Mouse (Mus musculus): ENCODE measurements around the gene Ccna2. TPM values are rescaled to one million over a fixed set of nuclear protein-coding genes. Genes with fewer than 3 reads are reported as not detected.

Gene Ccna2
- polyA plus RNA-seq, 1 experiment from 2014 or later = 200 TPM

GRCm38 (mm10) chr3:36531242-36531641 lies 40.7 kb downstream of the Ccna2 start:
- no peak for ATAC-seq (ENCODE audit: insufficient number of reproducible peaks, insufficient read depth, low FRiP score, low read depth)
- H3K4me2 ChIP-seq (replicated peaks; ENCODE audit: low read depth, low read length) = no peak overlapping the region
- H3K4me3 ChIP-seq (ENCODE audit: low read depth, low read length) = no peak overlapping the region
- 43% methylated on average over 2 of the region's 2 CpGs for WGBS
- no peaks in the 10 kb centered on the region for H3K27me3 ChIP-seq (ENCODE audit: control insufficient read depth, insufficient read depth, low read length)
- no peak overlapping the region for H3K27ac ChIP-seq (ENCODE audit: low read length)
- H3K4me1 ChIP-seq (ENCODE audit: control insufficient read depth, insufficient read depth, low read length) = peaks cover 11% of the 10 kb centered on the region; the same call in 1 of the 2 replicates
- no peak overlapping the region for H3K9ac ChIP-seq (replicated peaks; ENCODE audit: low read depth, low read length)
- H3K36me3 ChIP-seq (ENCODE audit: control insufficient read depth, insufficient read depth, low read length) = no peaks in the 10 kb centered on the region
- H3K9me3 ChIP-seq (ENCODE audit: control insufficient read depth, low read depth, low read length) = no peaks in the 10 kb centered on the region

GRCm38 (mm10) chr3:36530781-36531180 lies 41.2 kb downstream of the Ccna2 start:
- no peak overlapping the region for H3K9ac ChIP-seq (replicated peaks; ENCODE audit: low read depth, low read length)
- no peak for ATAC-seq (ENCODE audit: insufficient number of reproducible peaks, insufficient read depth, low FRiP score, low read depth)
- no peak overlapping the region for H3K27ac ChIP-seq (ENCODE audit: low read length)
- H3K4me2 ChIP-seq (replicated peaks; ENCODE audit: low read depth, low read length) = no peak overlapping the region
- 84% methylated on average over 5 of the region's 5 CpGs for WGBS
- no peak overlapping the region for H3K4me3 ChIP-seq (ENCODE audit: low read depth, low read length)
- H3K9me3 ChIP-seq (ENCODE audit: control insufficient read depth, low read depth, low read length) = no peaks in the 10 kb centered on the region
- no peaks in the 10 kb centered on the region for H3K27me3 ChIP-seq (ENCODE audit: control insufficient read depth, insufficient read depth, low read length)
- no peaks in the 10 kb centered on the region for H3K36me3 ChIP-seq (ENCODE audit: control insufficient read depth, insufficient read depth, low read length)
- peaks cover 11% of the 10 kb centered on the region; the same call in 1 of the 2 replicates for H3K4me1 ChIP-seq (ENCODE audit: control insufficient read depth, insufficient read depth, low read length)

GRCm38 (mm10) chr3:36530345-36530744 lies 41.6 kb downstream of the Ccna2 start:
- Histone ChIP-seq H3K4me3 (ENCODE audit: low read depth, low read length) (no peak overlapping the region), H3K27me3 (ENCODE audit: control insufficient read depth, insufficient read depth, low read length) (no peaks in the 10 kb centered on the region), H3K9ac (replicated peaks; ENCODE audit: low read depth, low read length) (no peak overlapping the region), H3K9me3 (ENCODE audit: control insufficient read depth, low read depth, low read length) (no peaks in the 10 kb centered on the region), H3K36me3 (ENCODE audit: control insufficient read depth, insufficient read depth, low read length) (no peaks in the 10 kb centered on the region), H3K4me1 (ENCODE audit: control insufficient read depth, insufficient read depth, low read length) (peaks cover 11% of the 10 kb centered on the region; the same call in 1 of the 2 replicates), H3K4me2 (replicated peaks; ENCODE audit: low read depth, low read length) (no peak overlapping the region), H3K27ac (ENCODE audit: low read length) (no peak overlapping the region)
- no peak for ATAC-seq (ENCODE audit: insufficient number of reproducible peaks, insufficient read depth, low FRiP score, low read depth)
- WGBS = 84% methylated on average over 6 of the region's 6 CpGs

- no peaks in the 10 kb centered on the region for H3K9me3 ChIP-seq (ENCODE audit: control insufficient read depth, low read depth, low read length)
- no peak overlapping the region for H3K27ac ChIP-seq (ENCODE audit: low read length)
- 76% methylated on average over 3 of the region's 3 CpGs for WGBS
- H3K9ac ChIP-seq (replicated peaks; ENCODE audit: low read depth, low read length) = no peak overlapping the region
- no peaks in the 10 kb centered on the region for H3K36me3 ChIP-seq (ENCODE audit: control insufficient read depth, insufficient read depth, low read length)
- ATAC-seq (ENCODE audit: insufficient number of reproducible peaks, insufficient read depth, low FRiP score, low read depth) = no peak
- H3K4me1 ChIP-seq (ENCODE audit: control insufficient read depth, insufficient read depth, low read length) = 0 out of 2 replicates have a peak, but pooled peaks cover 5% of the 10 kb centered on the region
- H3K4me2 ChIP-seq (replicated peaks; ENCODE audit: low read depth, low read length) = no peak overlapping the region
- no peak overlapping the region for H3K4me3 ChIP-seq (ENCODE audit: low read depth, low read length)
- peaks cover 7% of the 10 kb centered on the region; the same call in 1 of the 2 replicates for H3K27me3 ChIP-seq (ENCODE audit: control insufficient read depth, insufficient read depth, low read length)
Measured at GRCm38 (mm10) chr3:36524466-36524865, 47.5 kb downstream of the Ccna2 start.

GRCm38 (mm10) chr3:36522137-36522536 lies 49.8 kb downstream of the Ccna2 start:
- H3K4me3 ChIP-seq (ENCODE audit: low read depth, low read length) = no peak overlapping the region
- no peak for ATAC-seq (ENCODE audit: insufficient number of reproducible peaks, insufficient read depth, low FRiP score, low read depth)
- H3K9me3 ChIP-seq (ENCODE audit: control insufficient read depth, low read depth, low read length) = no peaks in the 10 kb centered on the region
- H3K9ac ChIP-seq (replicated peaks; ENCODE audit: low read depth, low read length) = no peak overlapping the region
- 0 out of 2 replicates have a peak, but pooled peaks cover 5% of the 10 kb centered on the region for H3K4me1 ChIP-seq (ENCODE audit: control insufficient read depth, insufficient read depth, low read length)
- H3K4me2 ChIP-seq (replicated peaks; ENCODE audit: low read depth, low read length) = no peak overlapping the region
- 11% methylated on average over 4 of the region's 4 CpGs for WGBS
- H3K36me3 ChIP-seq (ENCODE audit: control insufficient read depth, insufficient read depth, low read length) = no peaks in the 10 kb centered on the region
- no peak overlapping the region for H3K27ac ChIP-seq (ENCODE audit: low read length)
- peaks cover 7% of the 10 kb centered on the region; the same call in 1 of the 2 replicates for H3K27me3 ChIP-seq (ENCODE audit: control insufficient read depth, insufficient read depth, low read length)

GRCm38 (mm10) chr3:36521073-36522060 lies 50.6 kb downstream of the Ccna2 start, which contains the start of gene Gm11549:
TSS of gene Gm11549 (minus strand) at chr3:36521813.
- ATAC-seq (ENCODE audit: insufficient number of reproducible peaks, insufficient read depth, low FRiP score, low read depth) = peak; percentile 65; the same call in 1 of the 2 replicates
- Histone ChIP-seq H3K36me3 (ENCODE audit: control insufficient read depth, insufficient read depth, low read length) (no peaks in the 10 kb centered on the region), H3K4me2 (replicated peaks; ENCODE audit: low read depth, low read length) (peak within 1 kb of the TSS; percentile 88), H3K4me3 (ENCODE audit: low read depth, low read length) (peak within 1 kb of the TSS; percentile 42), H3K27me3 (ENCODE audit: control insufficient read depth, insufficient read depth, low read length) (peaks cover 7% of the 10 kb centered on the region; the same call in 1 of the 2 replicates), H3K27ac (ENCODE audit: low read length) (no peak within 1 kb of the TSS), H3K9me3 (ENCODE audit: control insufficient read depth, low read depth, low read length) (no peaks in the 10 kb centered on the region), H3K4me1 (ENCODE audit: control insufficient read depth, insufficient read depth, low read length) (0 out of 2 replicates have a peak, but pooled peaks cover 5% of the 10 kb centered on the region), H3K9ac (replicated peaks; ENCODE audit: low read depth, low read length) (0 out of 2 replicates have a peak within 1 kb of the TSS, but pooled peaks have one; percentile 7)
- WGBS = 1% methylated on average over 51 of the region's 51 CpGs

GRCm38 (mm10) chr3:36516196-36516595 lies 55.8 kb downstream of the Ccna2 start:
- H3K9ac ChIP-seq (replicated peaks; ENCODE audit: low read depth, low read length) = no peak overlapping the region
- no peak overlapping the region for H3K27ac ChIP-seq (ENCODE audit: low read length)
- no peaks in the 10 kb centered on the region for H3K36me3 ChIP-seq (ENCODE audit: control insufficient read depth, insufficient read depth, low read length)
- H3K4me1 ChIP-seq (ENCODE audit: control insufficient read depth, insufficient read depth, low read length) = 0 out of 2 replicates have a peak, but pooled peaks cover 5% of the 10 kb centered on the region
- peaks cover 7% of the 10 kb centered on the region; the same call in 1 of the 2 replicates for H3K27me3 ChIP-seq (ENCODE audit: control insufficient read depth, insufficient read depth, low read length)
- H3K9me3 ChIP-seq (ENCODE audit: control insufficient read depth, low read depth, low read length) = no peaks in the 10 kb centered on the region
- no peak for ATAC-seq (ENCODE audit: insufficient number of reproducible peaks, insufficient read depth, low FRiP score, low read depth)
- WGBS = 89% methylated on average over 9 of the region's 9 CpGs
- H3K4me3 ChIP-seq (ENCODE audit: low read depth, low read length) = no peak overlapping the region
- no peak overlapping the region for H3K4me2 ChIP-seq (replicated peaks; ENCODE audit: low read depth, low read length)

All from stomach, embryonic 14.5 days (tissue).